Mouse (Mus musculus): ENCODE measurements at regions not wholly inside any gene's neighbourhood (a gene's known extent, or its start where the extent isn't known, plus 50 kb on each side); places are given as distances from the start of the nearest gene placed in this dataset.

DNA sequence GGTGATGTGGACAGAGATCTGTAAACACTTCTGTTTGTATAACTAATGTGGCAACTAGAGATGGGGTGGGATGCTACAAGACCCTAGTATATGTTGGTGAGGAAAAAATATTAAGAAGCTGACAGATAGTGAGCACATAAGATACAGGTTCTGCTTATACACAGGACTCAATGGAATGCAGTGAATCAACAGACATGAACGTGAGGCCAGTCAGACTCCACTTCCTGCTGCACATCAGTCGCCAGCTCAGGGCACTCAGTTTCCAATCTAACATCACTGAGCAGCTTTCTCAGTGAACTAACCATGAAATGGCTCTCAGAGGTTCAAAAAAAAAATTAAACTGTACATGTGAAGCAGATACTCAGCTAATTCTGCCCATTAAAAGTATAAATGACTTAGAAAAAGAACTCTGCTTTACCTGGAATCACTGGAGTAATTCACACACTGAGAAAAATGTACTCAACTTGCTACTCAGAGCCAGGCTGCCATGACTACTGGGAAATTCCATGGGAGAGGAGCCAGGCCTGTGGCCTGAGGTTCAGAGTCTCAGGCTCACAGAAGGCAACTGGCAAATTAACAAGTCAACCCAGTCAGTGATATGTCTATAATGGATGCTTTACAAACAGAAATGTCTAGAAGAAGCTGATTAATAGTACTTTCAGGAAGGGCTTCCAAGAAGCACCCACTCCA, 170.9 kb upstream of the Tbl1xr1 start:
- Histone ChIP-seq H3K4me3 (ENCODE audit: insufficient read depth in 1 of 2, low read depth in 1 of 2, low read length in 2 of 2, poor library complexity in 1 of 2, severe bottlenecking in 1 of 2) (no peak overlapping the region), H3K36me3 (ENCODE audit: control insufficient read depth, insufficient read depth, low read length, poor library complexity, severe bottlenecking) (no peaks in the 10 kb centered on the region), H3K27ac (ENCODE audit: insufficient read depth, low read depth, low read length, poor library complexity, severe bottlenecking) (no peak overlapping the region), H3K9ac (ENCODE audit: insufficient read depth, low read depth, low read length, poor library complexity, severe bottlenecking) (no peak overlapping the region), H3K4me1 (ENCODE audit: control insufficient read depth in 2 of 2, insufficient read depth in 2 of 2, low read length in 2 of 2, poor library complexity in 1 of 2) (no peaks in the 10 kb centered on the region), H3K9me3 (ENCODE audit: control insufficient read depth, insufficient read depth, low read depth, low read length) (no peaks in the 10 kb centered on the region)
- DNase-seq (ENCODE audit: low read depth, low spot score): no peak
- no peak for TF ChIP-seq ZNF384 (IDR thresholded peaks at IDR 0.05; ENCODE audit: low read depth, low read length)
- TF ChIP-seq MAFK (IDR thresholded peaks at IDR 0.05; ENCODE audit: insufficient read depth, low read depth, low read length): no peak
- TF ChIP-seq CHD2 (IDR thresholded peaks at IDR 0.05; ENCODE audit: low read depth, low read length): no peak
- no peak for TF ChIP-seq ZC3H11A (IDR thresholded peaks at IDR 0.05; ENCODE audit: borderline replicate concordance, low read depth, low read length)
- TF ChIP-seq HCFC1 (IDR thresholded peaks at IDR 0.05; ENCODE audit: borderline replicate concordance, insufficient read depth, low read length): no peak
- in situ Hi-C loops (cut with MboI; ENCODE audit: low sequenced_read_pairs in 2 of 2, unreplicated experiment in 2 of 2): no loop called here

GRCm38 (mm10) chr3:21908828-21909227, 167.6 kb upstream of the Tbl1xr1 start:
- TF ChIP-seq ZNF384 (IDR thresholded peaks at IDR 0.05; ENCODE audit: low read depth, low read length) (no peak), HCFC1 (IDR thresholded peaks at IDR 0.05; ENCODE audit: borderline replicate concordance, insufficient read depth, low read length) (no peak), MAFK (IDR thresholded peaks at IDR 0.05; ENCODE audit: insufficient read depth, low read depth, low read length) (no peak), ZC3H11A (IDR thresholded peaks at IDR 0.05; ENCODE audit: borderline replicate concordance, low read depth, low read length) (no peak), CHD2 (IDR thresholded peaks at IDR 0.05; ENCODE audit: low read depth, low read length) (no peak)
- DNase-seq (ENCODE audit: low read depth, low spot score): no peak
- in situ Hi-C loops (cut with MboI; ENCODE audit: low sequenced_read_pairs in 2 of 2, unreplicated experiment in 2 of 2): no loop called here
- no peaks in the 10 kb centered on the region for H3K4me1 ChIP-seq (ENCODE audit: control insufficient read depth in 2 of 2, insufficient read depth in 2 of 2, low read length in 2 of 2, poor library complexity in 1 of 2)
- H3K9me3 ChIP-seq (ENCODE audit: control insufficient read depth, insufficient read depth, low read depth, low read length): no peaks in the 10 kb centered on the region
- no peak overlapping the region for H3K4me3 ChIP-seq (ENCODE audit: insufficient read depth in 1 of 2, low read depth in 1 of 2, low read length in 2 of 2, poor library complexity in 1 of 2, severe bottlenecking in 1 of 2)
- H3K9ac ChIP-seq (ENCODE audit: insufficient read depth, low read depth, low read length, poor library complexity, severe bottlenecking): no peak overlapping the region
- no peaks in the 10 kb centered on the region for H3K36me3 ChIP-seq (ENCODE audit: control insufficient read depth, insufficient read depth, low read length, poor library complexity, severe bottlenecking)
- no peak overlapping the region for H3K27ac ChIP-seq (ENCODE audit: insufficient read depth, low read depth, low read length, poor library complexity, severe bottlenecking)

GRCm38 (mm10) chr3:21910080-21910479, 166.4 kb upstream of the Tbl1xr1 start:
- no peak overlapping the region for H3K9ac ChIP-seq (ENCODE audit: insufficient read depth, low read depth, low read length, poor library complexity, severe bottlenecking)
- no peak overlapping the region for H3K4me3 ChIP-seq (ENCODE audit: insufficient read depth in 1 of 2, low read depth in 1 of 2, low read length in 2 of 2, poor library complexity in 1 of 2, severe bottlenecking in 1 of 2)
- no peaks in the 10 kb centered on the region for H3K4me1 ChIP-seq (ENCODE audit: control insufficient read depth in 2 of 2, insufficient read depth in 2 of 2, low read length in 2 of 2, poor library complexity in 1 of 2)
- H3K9me3 ChIP-seq (ENCODE audit: control insufficient read depth, insufficient read depth, low read depth, low read length): no peaks in the 10 kb centered on the region
- no peaks in the 10 kb centered on the region for H3K36me3 ChIP-seq (ENCODE audit: control insufficient read depth, insufficient read depth, low read length, poor library complexity, severe bottlenecking)
- TF ChIP-seq ZC3H11A (IDR thresholded peaks at IDR 0.05; ENCODE audit: borderline replicate concordance, low read depth, low read length): no peak
- no peak for TF ChIP-seq HCFC1 (IDR thresholded peaks at IDR 0.05; ENCODE audit: borderline replicate concordance, insufficient read depth, low read length)
- no peak for TF ChIP-seq MAFK (IDR thresholded peaks at IDR 0.05; ENCODE audit: insufficient read depth, low read depth, low read length)
- no peak for TF ChIP-seq ZNF384 (IDR thresholded peaks at IDR 0.05; ENCODE audit: low read depth, low read length)
- no peak for TF ChIP-seq CHD2 (IDR thresholded peaks at IDR 0.05; ENCODE audit: low read depth, low read length)
- DNase-seq (ENCODE audit: low read depth, low spot score): no peak
- no peak overlapping the region for H3K27ac ChIP-seq (ENCODE audit: insufficient read depth, low read depth, low read length, poor library complexity, severe bottlenecking)
- in situ Hi-C loops (cut with MboI; ENCODE audit: low sequenced_read_pairs in 2 of 2, unreplicated experiment in 2 of 2): no loop called here

DNA sequence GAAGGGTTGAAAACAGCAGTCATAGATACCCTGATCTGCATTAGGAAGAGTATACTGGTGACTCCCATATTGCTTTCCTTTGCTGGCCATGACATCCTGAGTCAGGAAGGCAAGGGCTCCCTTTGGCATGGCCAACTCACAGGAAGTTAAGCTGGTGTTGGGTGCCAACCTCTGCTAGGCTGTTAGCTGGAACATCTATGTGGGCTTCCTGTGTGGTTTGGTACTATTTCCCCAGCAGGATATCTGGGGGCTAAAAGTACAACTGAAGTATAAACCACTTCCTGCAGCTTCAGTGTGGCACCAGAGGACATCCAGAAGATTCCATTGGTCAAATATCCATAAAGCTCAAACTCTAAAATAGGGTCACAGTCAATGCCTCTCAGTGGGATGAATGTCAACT, 165.4 kb upstream of the Tbl1xr1 start:
- no peak for DNase-seq (ENCODE audit: low read depth, low spot score)
- no peak overlapping the region for H3K4me3 ChIP-seq (ENCODE audit: insufficient read depth in 1 of 2, low read depth in 1 of 2, low read length in 2 of 2, poor library complexity in 1 of 2, severe bottlenecking in 1 of 2)
- H3K4me1 ChIP-seq (ENCODE audit: control insufficient read depth in 2 of 2, insufficient read depth in 2 of 2, low read length in 2 of 2, poor library complexity in 1 of 2): no peaks in the 10 kb centered on the region
- H3K9ac ChIP-seq (ENCODE audit: insufficient read depth, low read depth, low read length, poor library complexity, severe bottlenecking): no peak overlapping the region
- H3K36me3 ChIP-seq (ENCODE audit: control insufficient read depth, insufficient read depth, low read length, poor library complexity, severe bottlenecking): no peaks in the 10 kb centered on the region
- no peaks in the 10 kb centered on the region for H3K9me3 ChIP-seq (ENCODE audit: control insufficient read depth, insufficient read depth, low read depth, low read length)
- in situ Hi-C loops (cut with MboI; ENCODE audit: low sequenced_read_pairs in 2 of 2, unreplicated experiment in 2 of 2): no loop called here
- H3K27ac ChIP-seq (ENCODE audit: insufficient read depth, low read depth, low read length, poor library complexity, severe bottlenecking): no peak overlapping the region
- TF ChIP-seq MAFK (IDR thresholded peaks at IDR 0.05; ENCODE audit: insufficient read depth, low read depth, low read length) (no peak), HCFC1 (IDR thresholded peaks at IDR 0.05; ENCODE audit: borderline replicate concordance, insufficient read depth, low read length) (no peak), ZNF384 (IDR thresholded peaks at IDR 0.05; ENCODE audit: low read depth, low read length) (no peak), CHD2 (IDR thresholded peaks at IDR 0.05; ENCODE audit: low read depth, low read length) (no peak), ZC3H11A (IDR thresholded peaks at IDR 0.05; ENCODE audit: borderline replicate concordance, low read depth, low read length) (no peak)

Data from ES-E14 (cell line).